Mouse (Mus musculus) lung, embryonic 15.5 days (tissue): Measurements from ENCODE around the gene Xlr3a. TPM values are rescaled to one million over a fixed set of nuclear protein-coding genes. Genes with fewer than 3 reads are reported as not detected.
"Not testable (repeated sequence)": the region's sequence is repeated elsewhere in the genome, so short reads cannot be mapped to it uniquely, and the experiment has no call there.

ENCODE experiments used
- ATAC-seq: fragments of 200-750 bp; cut with Nextera tagmentation; 2 replicates; pipeline ENCODE4 v1.8.0; 2017; ENCODE audit warnings: moderate number of reproducible peaks, borderline replicate concordance; ENCODE audit not compliant: low FRiP score, low TSS enrichment; ENCODE audit errors: extremely low read depth
- H3K27ac ChIP-seq: fragments of 300-500 bp; sonication (generic); 2 replicates; pipeline ENCODE4 v1.5.1; 2015; ENCODE audit warnings: moderate library complexity, mild to moderate bottlenecking, inconsistent platforms
- H3K27me3 ChIP-seq: fragments of 300-500 bp; sonication (generic); 2 replicates; pipeline ENCODE4 v1.6.1; 2015; ENCODE audit warnings: inconsistent platforms
- H3K36me3 ChIP-seq: fragments of 300-500 bp; sonication (generic); 2 replicates; pipeline ENCODE4 v1.6.1; 2015; ENCODE audit warnings: inconsistent platforms
- H3K4me1 ChIP-seq: fragments of 300-500 bp; sonication (generic); 2 replicates; pipeline ENCODE4 v1.6.1; 2015; ENCODE audit warnings: inconsistent platforms
- H3K4me2 ChIP-seq: fragments of 300-500 bp; sonication (generic); 2 replicates; pipeline ENCODE4 v1.6.1; 2015; ENCODE audit warnings: inconsistent platforms, mild to moderate bottlenecking, moderate library complexity
- H3K4me3 ChIP-seq: fragments of 300-500 bp; sonication (generic); 2 replicates; pipeline ENCODE4 v1.5.1; 2015; ENCODE audit warnings: mild to moderate bottlenecking, inconsistent platforms
- H3K9ac ChIP-seq: fragments of 300-500 bp; sonication (generic); 2 replicates; pipeline ENCODE4 v1.6.1; 2015; ENCODE audit warnings: inconsistent platforms
- H3K9me3 ChIP-seq: fragments of 300-500 bp; sonication (generic); 2 replicates; pipeline ENCODE4 v1.6.1; 2016; ENCODE audit warnings: inconsistent platforms
- WGBS: fragments of 180-500 bp; shearing (Covaris S2); methylation state at CpG from one replicate; pipeline ENCODE4 v1.1.7; 2015; 5-methylcytosine and 5-hydroxymethylcytosine counted together
- polyA plus RNA-seq: library from polyadenylated mRNA; unstranded; fragments of >200 nt; fragmentation: Nextera tagmentation; extraction: Ambion mirVana; gene quantifications from 2 replicates; pipeline ENCODE4 v1.2.1, GENCODE M21; 2015

The Xlr3a gene
- 2.2 and 4.1 TPM in 2 replicates for polyA plus RNA-seq

- not testable (repeated sequence) for H3K9ac ChIP-seq, H3K27ac ChIP-seq, H3K4me1 ChIP-seq, H3K4me2 ChIP-seq, H3K36me3 ChIP-seq, H3K27me3 ChIP-seq, ATAC-seq, H3K4me3 ChIP-seq, H3K9me3 ChIP-seq
- WGBS, result 67% methylated on average over 13 of the region's 13 CpGs
These were observed at the start of gene Xlr3a for GRCm38 (mm10) chrX:73096941-73097508. TSS of gene Xlr3a (minus strand) at chrX:73097095.

DNA sequence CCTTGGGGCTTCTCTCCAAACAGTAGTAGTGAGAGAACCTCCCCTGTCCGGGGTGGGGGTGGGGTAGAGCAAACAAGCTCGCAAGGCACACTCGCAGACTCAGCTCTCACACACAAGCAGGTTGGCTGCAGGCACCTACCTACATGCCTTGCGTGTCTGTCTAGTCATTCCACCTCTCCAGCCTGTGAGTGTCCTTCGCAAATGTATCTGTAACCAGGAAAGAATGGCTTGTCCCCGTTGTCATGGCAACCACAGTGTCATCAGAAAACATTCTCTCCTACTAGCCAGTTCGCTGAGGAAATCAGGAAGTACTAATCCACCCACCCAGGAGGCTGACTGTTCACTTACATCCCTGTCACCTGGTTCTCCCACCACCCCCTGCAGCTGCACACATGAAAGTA, 46.3 kb upstream of the Xlr3a start:
- H3K4me2 ChIP-seq, H3K27ac ChIP-seq, H3K36me3 ChIP-seq, H3K9ac ChIP-seq, H3K4me3 ChIP-seq, H3K9me3 ChIP-seq, H3K4me1 ChIP-seq, H3K27me3 ChIP-seq: not testable (repeated sequence)
- ATAC-seq, result peak; percentile 52
- no CpG with 5 or more reads among the region's 7 CpGs for WGBS

- H3K36me3 ChIP-seq, H3K9ac ChIP-seq, H3K9me3 ChIP-seq, H3K27me3 ChIP-seq, H3K4me1 ChIP-seq, H3K4me3 ChIP-seq, H3K4me2 ChIP-seq, H3K27ac ChIP-seq: not testable (repeated sequence)
- peak; percentile 46 for ATAC-seq
- no CpG with 5 or more reads among the region's 12 CpGs for WGBS
These were observed 26.2 kb upstream of the Xlr3a start for GRCm38 (mm10) chrX:73122859-73123829.

DNA sequence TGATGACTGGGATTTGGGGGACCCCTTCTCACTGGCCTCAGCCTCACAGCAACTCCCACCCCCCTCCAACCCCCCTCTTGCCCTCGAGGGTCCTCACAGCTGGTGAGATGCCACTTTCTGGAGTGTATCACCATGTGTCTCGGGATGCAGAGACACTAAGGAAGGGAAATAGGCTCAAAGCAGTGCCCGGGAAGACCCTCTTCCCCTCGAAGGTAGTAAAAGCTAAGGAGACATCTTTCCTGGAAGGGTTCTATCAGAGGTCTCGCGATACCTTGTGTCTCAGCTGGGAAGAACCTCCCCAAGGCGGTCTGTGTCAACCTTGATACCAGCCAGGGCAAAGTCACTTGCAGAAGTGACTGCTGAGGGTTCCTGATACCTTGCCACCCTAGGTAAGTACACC, 19.9 kb upstream of the Xlr3a start, which contains the start of gene Gm14685:
Gene Gm14685 (plus strand): TSS at position 301 of the 400 bp plus-strand sequence.
- no CpG with 5 or more reads among the region's 7 CpGs for WGBS
- ATAC-seq, H3K27me3 ChIP-seq, H3K9ac ChIP-seq, H3K4me1 ChIP-seq, H3K27ac ChIP-seq, H3K36me3 ChIP-seq, H3K4me2 ChIP-seq, H3K4me3 ChIP-seq, H3K9me3 ChIP-seq: not testable (repeated sequence)

DNA sequence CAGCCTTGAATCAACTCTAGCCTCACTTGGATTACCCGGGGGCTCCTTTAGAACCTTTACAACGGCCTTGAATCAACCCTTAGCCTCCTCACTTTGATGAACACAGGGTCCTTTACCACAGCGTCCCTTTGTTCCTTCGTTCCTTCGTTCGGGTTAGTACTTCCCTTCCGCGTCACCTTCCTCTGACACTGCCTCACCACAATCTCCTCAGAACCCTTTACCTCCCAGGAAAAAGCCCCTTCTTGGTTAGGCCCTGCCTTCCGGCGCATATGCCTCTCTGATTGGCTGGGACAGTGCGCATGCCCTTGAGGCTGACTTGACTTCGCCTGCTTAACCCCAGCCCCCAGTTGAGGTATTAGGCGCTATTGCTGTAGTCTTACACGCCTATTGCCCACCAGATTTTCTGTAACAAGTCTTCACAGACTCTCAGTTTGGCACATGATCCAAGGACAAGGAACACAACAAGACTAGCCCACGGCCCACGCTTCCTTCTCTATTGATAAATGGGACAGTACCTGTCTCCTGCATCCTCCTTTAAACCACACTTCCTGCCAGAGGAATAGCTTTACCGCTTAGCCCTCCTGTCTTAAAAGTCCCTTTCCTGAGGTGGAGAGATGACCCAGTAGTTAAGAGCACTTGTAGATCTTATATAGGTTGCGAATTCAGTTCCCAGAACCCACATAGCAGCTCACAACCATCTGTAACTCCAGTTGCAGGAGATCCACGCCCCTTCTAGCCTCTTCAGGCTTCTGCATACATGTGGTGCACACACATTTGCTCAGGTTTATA, 14.4 kb downstream of the Xlr3a start, which contains the start of gene Xlr4a:
Gene Xlr4a (minus strand): TSS at position 212 of the 789 bp plus-strand sequence.
- ATAC-seq, H3K9me3 ChIP-seq, H3K4me2 ChIP-seq, H3K27ac ChIP-seq, H3K4me1 ChIP-seq, H3K36me3 ChIP-seq, H3K9ac ChIP-seq, H3K4me3 ChIP-seq, H3K27me3 ChIP-seq: not testable (repeated sequence)
- WGBS, result 77% methylated on average over 19 of the region's 19 CpGs

- 0 out of 2 replicates have a peak, but pooled peaks have one; percentile 37 for ATAC-seq
- not testable (repeated sequence) for H3K9ac ChIP-seq, H3K36me3 ChIP-seq, H3K4me3 ChIP-seq, H3K4me2 ChIP-seq, H3K4me1 ChIP-seq, H3K9me3 ChIP-seq, H3K27ac ChIP-seq
- peaks cover 10% of the 10 kb centered on the region; the same call in 1 of the 2 replicates for H3K27me3 ChIP-seq
- WGBS, result 80% methylated on average over 1 of the region's 5 CpGs
These were observed 30.1 kb downstream of the Xlr3a start for GRCm38 (mm10) chrX:73066765-73067312.

GRCm38 (mm10) chrX:73064415-73064793, 32.5 kb downstream of the Xlr3a start, which contains the start of gene Pnma3:
TSS of gene Pnma3 (plus strand) at chrX:73064787.
- peak; percentile 28; the same call in 1 of the 2 replicates for ATAC-seq
- Histone ChIP-seq H3K4me3 (0 out of 2 replicates have a peak within 1 kb of the TSS, but pooled peaks have one; percentile 4), H3K27me3 (peaks cover 10% of the 10 kb centered on the region; the same call in 1 of the 2 replicates), H3K4me2 (peak within 1 kb of the TSS; percentile 37), H3K27ac (peak within 1 kb of the TSS; percentile 15; the same call in 1 of the 2 replicates), H3K36me3 (no peaks in the 10 kb centered on the region), H3K9me3 (no peaks in the 10 kb centered on the region), H3K9ac (no peak within 1 kb of the TSS), H3K4me1 (peaks cover 5% of the 10 kb centered on the region; the same call in 1 of the 2 replicates)
- WGBS, result 22% methylated on average over 7 of the region's 7 CpGs

DNA sequence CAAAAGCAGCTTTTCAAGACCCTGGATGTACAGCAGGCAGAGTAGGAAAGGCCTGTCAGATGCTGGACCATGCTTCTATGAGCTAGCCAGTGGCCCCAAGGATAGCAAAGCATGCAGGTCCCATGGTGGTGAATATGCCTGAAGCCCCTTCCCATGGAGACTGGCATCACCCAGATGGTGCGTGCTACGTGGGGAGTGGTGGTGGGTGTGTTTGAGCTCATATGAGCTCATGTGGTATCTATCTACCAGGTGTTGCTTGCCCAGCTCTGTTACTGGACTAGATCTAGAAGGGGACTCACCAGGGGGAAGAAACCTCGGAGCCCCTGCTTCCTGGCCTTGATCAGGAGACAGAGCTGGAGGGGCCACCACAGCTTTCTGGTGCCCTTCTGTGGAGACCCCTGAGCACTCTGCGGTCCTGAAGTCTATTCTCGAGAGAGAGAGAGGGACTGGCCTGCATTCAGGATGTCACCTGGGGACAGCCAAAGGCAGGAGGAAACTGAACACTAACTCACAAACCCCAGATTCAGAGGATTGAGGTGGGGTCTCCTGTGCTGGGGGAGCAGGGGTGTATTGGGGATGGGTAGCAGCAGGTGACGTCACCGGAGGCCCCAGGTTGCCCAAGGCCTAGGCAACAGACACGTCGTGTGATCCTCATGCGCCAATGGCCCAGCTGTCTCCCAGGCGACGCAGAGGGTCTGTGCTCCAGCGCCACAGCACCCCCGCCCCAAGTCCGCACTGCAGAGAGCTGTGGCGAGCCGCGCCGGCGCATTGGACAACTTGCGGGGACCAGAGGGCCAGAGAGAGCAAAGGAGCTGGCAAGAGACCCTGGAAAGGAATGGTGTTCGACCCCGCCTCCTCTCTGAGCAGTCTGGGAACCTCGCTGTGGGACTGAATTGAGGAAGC, 33.1 kb downstream of the Xlr3a start:
- ATAC-seq, result peak; percentile 52
- WGBS, result 32% methylated on average over 24 of the region's 24 CpGs
- H3K4me3 ChIP-seq, result 0 out of 2 replicates have a peak overlapping the region, but pooled peaks have one; percentile 4
- H3K27ac ChIP-seq, result no peak overlapping the region
- H3K4me1 ChIP-seq, result peaks cover 5% of the 10 kb centered on the region; the same call in 1 of the 2 replicates
- H3K4me2 ChIP-seq, result peak overlapping the region; percentile 37
- H3K27me3 ChIP-seq, result peaks cover 10% of the 10 kb centered on the region; the same call in 1 of the 2 replicates
- H3K9ac ChIP-seq, result no peak overlapping the region
- H3K9me3 ChIP-seq, result no peaks in the 10 kb centered on the region
- H3K36me3 ChIP-seq, result no peaks in the 10 kb centered on the region

- H3K27me3 ChIP-seq, result peaks cover 10% of the 10 kb centered on the region; the same call in 1 of the 2 replicates
- H3K4me3 ChIP-seq, result no peak overlapping the region
- no peak for ATAC-seq
- 31% methylated on average over 5 of the region's 5 CpGs for WGBS
- H3K9ac ChIP-seq, result no peak overlapping the region
- H3K36me3 ChIP-seq, result no peaks in the 10 kb centered on the region
- H3K27ac ChIP-seq, result peak overlapping the region; percentile 57
- H3K4me2 ChIP-seq, result no peak overlapping the region
- H3K9me3 ChIP-seq, result no peaks in the 10 kb centered on the region
- peaks cover 5% of the 10 kb centered on the region; the same call in 1 of the 2 replicates for H3K4me1 ChIP-seq
These were observed 34.6 kb downstream of the Xlr3a start for GRCm38 (mm10) chrX:73062323-73062722.

- H3K36me3 ChIP-seq, result no peaks in the 10 kb centered on the region
- peaks cover 10% of the 10 kb centered on the region; the same call in 1 of the 2 replicates for H3K27me3 ChIP-seq
- ATAC-seq, result no peak
- H3K4me3 ChIP-seq, result no peak overlapping the region
- 0 out of 2 replicates have a peak overlapping the region, but pooled peaks have one; percentile 57 for H3K27ac ChIP-seq
- peaks cover 5% of the 10 kb centered on the region; the same call in 1 of the 2 replicates for H3K4me1 ChIP-seq
- 78% methylated on average over 1 of the region's 1 CpGs for WGBS
- no peaks in the 10 kb centered on the region for H3K9me3 ChIP-seq
- H3K9ac ChIP-seq, result no peak overlapping the region
- no peak overlapping the region for H3K4me2 ChIP-seq
These were observed 35.4 kb downstream of the Xlr3a start for GRCm38 (mm10) chrX:73061528-73061927.
